Mouse (Mus musculus) forelimb bud, embryonic 11.5 days (tissue): ENCODE data around the gene 4921517D22Rik.
A peak's percentile ranks its signal among the peaks of the same experiment; 100 is the strongest.
"Not testable (repeated sequence)": the region's sequence is repeated elsewhere in the genome, so short reads cannot be mapped to it uniquely, and the experiment has no call there.

ENCODE experiments used
- DNase-seq: peaks from one replicate; pipeline ENCODE4 v3.0.0-alpha.2; 2012; ENCODE audit warnings: low read depth, low spot score

4921517D22Rik gene

GRCm38 (mm10) chr13:59694008-59694407, at the start of gene 4921517D22Rik:
Gene 4921517D22Rik (minus strand): TSS chr13:59694108.
- no peak for DNase-seq

DNA sequence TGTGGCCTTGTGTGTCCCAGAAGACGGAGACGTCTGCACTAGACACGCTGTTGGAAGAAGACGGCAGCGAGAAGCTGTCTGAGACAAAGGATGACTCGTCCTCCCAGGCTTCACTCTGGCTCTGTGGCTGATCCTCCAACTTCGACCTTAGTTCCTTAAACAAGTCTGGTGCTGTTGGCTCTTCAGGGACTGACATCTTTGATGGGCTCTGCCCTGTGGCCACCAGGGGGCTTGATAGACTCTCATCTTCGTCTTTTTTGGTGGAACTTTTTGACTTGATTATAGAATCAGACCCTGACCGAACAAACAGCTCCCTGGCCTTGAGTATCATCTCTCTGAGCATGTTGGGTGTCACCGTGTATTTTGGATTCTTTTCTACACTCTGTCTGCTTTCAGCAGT, 47.8 kb upstream of the 4921517D22Rik start:
- no peak for DNase-seq

DNA sequence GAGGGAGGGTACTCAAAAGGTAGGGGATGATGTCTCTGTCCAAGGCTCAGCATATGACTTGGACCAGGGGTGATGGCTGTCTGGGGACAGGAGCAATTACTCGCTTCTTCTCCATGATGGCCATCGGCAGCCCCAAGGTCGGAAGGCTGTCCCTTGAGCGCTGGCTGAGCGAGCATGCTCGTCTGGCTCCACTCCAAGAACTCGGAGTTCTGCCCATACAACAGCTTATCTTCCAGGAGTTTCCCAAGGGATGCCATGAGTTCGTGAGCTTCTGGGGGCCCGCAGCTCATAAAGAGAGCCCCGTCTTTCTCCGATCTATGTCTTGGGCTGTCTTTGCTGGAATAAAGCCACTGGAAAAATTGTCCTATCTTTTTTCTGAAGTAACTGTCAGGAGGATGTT, 47.2 kb upstream of the 4921517D22Rik start:
- no peak for DNase-seq

GRCm38 (mm10) chr13:59739397-59739796, 45.5 kb upstream of the 4921517D22Rik start:
- no peak for DNase-seq

- no peak for DNase-seq
These were observed 44.5 kb upstream of the 4921517D22Rik start for GRCm38 (mm10) chr13:59738455-59738854.

DNA sequence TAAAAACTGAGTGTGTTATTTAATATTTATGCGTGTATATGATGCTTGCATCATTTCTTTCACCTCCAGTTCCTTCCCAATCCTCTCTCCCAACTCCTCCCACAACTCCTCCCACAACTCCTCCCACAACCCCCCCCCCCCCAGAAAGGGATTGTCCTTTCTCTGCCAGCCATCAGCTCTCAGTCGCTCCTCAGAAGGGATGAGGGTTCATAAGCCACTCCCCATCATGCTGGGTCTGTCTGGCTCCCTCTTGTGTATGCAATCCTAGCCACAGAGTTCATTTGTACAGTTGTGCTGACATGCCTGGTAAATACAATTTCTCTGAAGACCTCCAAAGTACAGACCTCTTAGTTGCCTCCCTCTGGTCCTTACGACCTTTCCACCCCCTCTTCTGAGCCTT, 41.3 kb upstream of the 4921517D22Rik start:
- DNase-seq = no peak

DNA sequence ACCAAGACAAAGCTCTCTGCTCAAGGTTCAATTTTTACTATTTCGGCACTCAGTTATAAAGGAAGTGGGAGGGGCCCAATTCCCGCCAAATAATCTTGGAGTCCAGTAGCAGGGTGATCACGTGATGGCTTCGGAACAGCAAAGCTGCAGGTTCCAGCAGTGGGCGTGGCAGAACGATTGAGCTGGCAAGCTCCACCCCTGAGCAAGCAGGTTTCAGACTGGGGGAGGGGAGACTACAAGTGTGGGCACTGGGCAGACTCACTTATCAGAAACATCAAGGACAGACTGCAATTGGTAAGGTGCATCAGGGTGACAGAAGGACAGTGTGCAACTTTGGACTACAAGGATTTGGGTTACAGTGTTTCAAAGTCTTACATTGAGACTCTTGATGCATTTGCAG, 40.4 kb upstream of the 4921517D22Rik start:
- not testable (repeated sequence) for DNase-seq

GRCm38 (mm10) chr13:59733936-59734335, 40.0 kb upstream of the 4921517D22Rik start:
- no peak for DNase-seq

DNA sequence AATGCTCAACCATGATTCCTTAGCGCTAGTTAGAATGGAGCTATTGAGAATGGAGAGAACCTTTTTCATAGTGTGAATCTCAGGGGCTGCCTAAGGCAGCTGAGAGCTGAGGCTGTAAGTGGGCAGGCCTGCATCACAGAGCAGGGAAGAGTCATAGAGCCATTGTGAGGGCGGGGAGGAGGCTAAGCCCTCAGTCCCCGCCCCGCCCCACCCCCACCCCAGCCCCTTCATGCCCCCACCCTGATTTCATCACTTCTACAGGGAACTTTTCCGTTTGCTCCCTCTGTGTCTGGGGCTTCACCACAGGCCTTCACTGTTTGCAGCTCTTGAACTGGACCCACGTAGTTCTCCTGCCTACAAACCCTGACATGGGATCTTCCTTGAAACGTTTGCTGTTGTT, 37.7 kb upstream of the 4921517D22Rik start, which contains the start of gene Spata31d1d:
Spata31d1d (minus strand) TSS at position 101 of the 400 bp plus-strand sequence.
- no peak for DNase-seq

GRCm38 (mm10) chr13:59728378-59729093, 34.6 kb upstream of the 4921517D22Rik start:
- DNase-seq = peak; percentile 88

GRCm38 (mm10) chr13:59726139-59726867, 32.4 kb upstream of the 4921517D22Rik start:
- DNase-seq = no peak

DNA sequence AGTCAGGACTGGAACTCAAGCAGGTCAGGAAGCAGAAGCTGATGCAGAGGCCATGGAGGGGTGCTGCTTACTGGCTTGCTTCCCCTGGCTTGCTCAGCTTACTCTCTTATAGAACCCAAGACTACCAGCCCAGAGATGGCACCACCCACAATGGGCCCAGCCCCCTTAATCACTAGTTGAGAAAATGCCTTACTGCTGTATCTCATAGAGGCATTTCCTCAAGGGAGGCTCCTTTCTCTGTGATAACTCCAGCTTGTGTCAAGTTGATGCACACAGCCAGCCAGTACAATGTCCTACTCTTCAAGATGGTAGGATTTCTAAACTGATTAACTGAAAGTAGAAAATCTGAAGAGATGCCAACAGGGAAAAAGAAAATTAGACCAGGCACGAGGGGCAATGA, 28.2 kb upstream of the 4921517D22Rik start:
- not testable (repeated sequence) for DNase-seq

- no peak for DNase-seq
These were observed 25.6 kb upstream of the 4921517D22Rik start for GRCm38 (mm10) chr13:59719475-59719874.

GRCm38 (mm10) chr13:59718857-59719440, 25.0 kb upstream of the 4921517D22Rik start:
- DNase-seq = not testable (repeated sequence)

- DNase-seq = no peak
These were observed 19.8 kb upstream of the 4921517D22Rik start for GRCm38 (mm10) chr13:59713710-59714109.

DNA sequence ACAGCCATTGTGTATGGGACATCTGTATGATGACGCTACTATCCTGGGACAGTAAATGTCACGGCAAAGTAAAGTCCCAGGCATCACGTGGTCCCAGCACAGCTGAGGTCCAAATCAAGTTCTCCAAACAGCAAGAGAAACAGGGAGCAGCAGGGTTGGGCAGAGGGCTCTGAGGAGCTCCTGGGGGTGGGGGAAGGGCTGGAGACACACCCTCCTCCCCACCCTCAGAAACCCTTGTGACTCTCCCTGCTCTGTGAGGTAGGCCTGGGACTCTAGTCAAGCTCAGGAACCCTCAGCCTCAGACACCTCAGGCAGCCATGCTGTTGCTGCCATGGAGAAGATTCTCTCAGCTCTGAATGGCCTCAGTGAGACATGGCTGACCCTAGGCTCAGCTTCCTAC, 18.1 kb upstream of the 4921517D22Rik start, which contains the start of gene Spata31d1b:
Spata31d1b (plus strand) TSS at position 301 of the 400 bp plus-strand sequence.
- DNase-seq = not testable (repeated sequence)

DNA sequence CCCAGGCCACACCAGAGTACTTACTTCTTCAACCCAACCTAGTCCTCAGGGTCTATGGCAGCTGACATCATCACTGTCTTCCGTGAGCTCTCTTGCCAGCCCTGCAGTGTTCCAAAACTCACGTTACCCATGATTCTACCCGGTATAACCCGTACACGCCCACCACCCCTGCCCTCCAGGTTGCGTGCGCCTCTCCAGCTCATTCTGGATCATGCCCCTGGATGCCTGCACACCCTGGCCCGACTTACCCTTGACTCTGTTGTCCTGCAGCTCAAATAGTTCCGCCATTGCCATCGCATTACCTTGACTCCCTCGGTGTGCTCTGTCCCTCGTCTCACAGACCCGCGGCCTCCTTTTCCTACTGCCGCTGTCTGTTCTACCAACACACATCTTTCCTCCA, 16.3 kb upstream of the 4921517D22Rik start, which contains the start of gene Spata31d1a:
Spata31d1a (minus strand) TSS at position 101 of the 400 bp plus-strand sequence.
- no peak for DNase-seq

DNA sequence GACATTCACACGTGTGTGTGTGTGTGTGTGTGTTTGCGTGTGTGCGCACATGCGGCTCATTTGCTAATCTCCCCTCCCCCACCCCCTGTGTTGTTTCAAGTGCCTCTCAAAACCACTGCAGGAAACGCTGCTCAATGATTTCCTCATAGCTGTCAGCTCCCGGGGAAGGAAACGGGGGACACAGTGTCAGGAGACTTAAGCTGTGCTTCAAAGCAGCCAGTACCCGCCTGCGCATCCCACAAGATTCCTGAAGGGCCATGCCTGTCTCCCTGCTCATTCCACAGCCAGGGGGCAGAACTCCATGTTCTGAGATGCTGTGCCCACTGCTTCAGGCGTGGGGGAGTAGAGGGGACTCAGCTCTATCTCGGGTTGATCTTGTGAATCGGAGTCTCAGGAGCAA, 10.7 kb upstream of the 4921517D22Rik start:
- DNase-seq = no peak

- no peak for DNase-seq
These were observed 9.6 kb upstream of the 4921517D22Rik start for GRCm38 (mm10) chr13:59703514-59703913.

GRCm38 (mm10) chr13:59700137-59700536, 6.2 kb upstream of the 4921517D22Rik start:
- DNase-seq = not testable (repeated sequence)

DNA sequence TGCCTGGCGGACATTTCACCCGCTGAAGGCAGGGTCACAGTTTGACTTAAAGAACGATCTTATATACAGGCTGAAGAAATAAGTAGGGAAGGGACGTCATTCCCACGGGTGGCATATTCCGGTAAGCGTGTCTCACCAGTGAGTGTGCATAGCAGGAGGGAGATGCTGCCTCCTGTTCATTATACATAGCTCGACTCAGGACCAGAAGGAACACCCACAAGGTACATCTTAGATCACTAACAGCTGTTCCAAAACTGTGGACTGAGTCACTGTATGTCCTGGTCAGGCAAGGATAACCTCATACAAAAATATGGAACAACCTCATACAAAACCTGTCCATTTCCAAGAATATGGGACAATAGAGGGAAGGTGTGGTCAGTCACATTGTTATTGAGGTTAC, 5.2 kb upstream of the 4921517D22Rik start:
- no peak for DNase-seq

DNA sequence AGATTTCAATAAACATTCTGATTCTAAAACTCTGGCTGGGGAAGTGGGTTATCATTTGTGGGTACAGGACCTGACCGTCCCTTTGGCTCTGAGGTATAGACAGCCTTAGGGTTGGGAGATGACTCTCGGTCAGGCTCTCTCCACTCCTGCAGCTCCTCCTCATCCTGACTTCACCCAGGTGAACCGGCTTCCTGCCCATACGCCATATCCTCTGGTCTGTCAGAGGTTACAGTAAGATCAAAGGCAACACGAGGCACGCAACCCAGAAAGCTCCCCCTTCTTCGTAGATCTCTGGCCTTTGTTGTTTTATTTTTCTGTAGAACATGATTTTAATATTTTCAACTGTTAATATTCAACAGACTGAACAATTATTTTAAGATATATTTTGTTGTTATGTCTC, 1.9 kb upstream of the 4921517D22Rik start:
- no peak for DNase-seq
